Comparison of ENCODE assay signal across 11 mouse cellular contexts in genomic region chr5:119681011-119681832, GRCm38 (mm10). TPM values are rescaled to one million over a fixed set of nuclear protein-coding genes. Genes with fewer than 3 reads are reported as not detected.
DNase-seq lines count a peak whose midpoint lies in the region; ATAC-seq and TF ChIP-seq lines count a peak whose summit lies in the region.
"Had no signal": no experiment of that assay in that cellular context is flagged by ENCODE, and none has a peak within 500 bp of the region (broad histone marks: within the 10 kb centered on the region; RNA-seq: fewer than 3 reads in every experiment).

No protein-coding gene starts in this region.

- no peaks in the 10 kb centered on the region for H3K9me3 ChIP-seq in hindbrain, embryonic 12.5 days (replicated peaks)
- H3K9me3 ChIP-seq in hindbrain, postnatal 0 days (ENCODE audit: low read length), result no peaks in the 10 kb centered on the region
- H3K9me3 ChIP-seq in E14TG2a.4 (ENCODE audit: low read length), result no peaks in the 10 kb centered on the region
- no peaks in the 10 kb centered on the region for H3K9me3 ChIP-seq in limb, embryonic 10.5 days (replicated peaks)
- H3K9me3 ChIP-seq in forebrain, embryonic 16.5 days (ENCODE audit: control insufficient read depth, low read length), result no peaks in the 10 kb centered on the region

- H3K4me2 ChIP-seq in hindbrain, embryonic 12.5 days (replicated peaks), result peak overlapping the region; percentile 34; the same call in 1 of the 2 replicates
- H3K4me2 ChIP-seq in hindbrain, postnatal 0 days (ENCODE audit: low read depth, low read length), result no peak overlapping the region
- no peak overlapping the region for H3K4me2 ChIP-seq in forebrain, embryonic 16.5 days (ENCODE audit: low read length)

- ATAC-seq in hindbrain, embryonic 12.5 days (ENCODE audit: low FRiP score), result no peak
- no peak for ATAC-seq in hindbrain, postnatal 0 days
- ATAC-seq in forebrain, embryonic 16.5 days, result no peak
- ATAC-seq: forebrain, postnatal 0 days had no signal

- no peak for TF ChIP-seq CTCF in hindbrain, postnatal 0 days (IDR thresholded peaks at IDR 0.05; ENCODE audit: low read depth)
- no peak for TF ChIP-seq CTCF in E14TG2a.4 (conservative IDR thresholded peaks at IDR 0.05; ENCODE audit: low read length)

- peaks cover 5% of the 10 kb centered on the region; the same call in 1 of the 2 replicates for H3K4me1 ChIP-seq in hindbrain, embryonic 12.5 days
- no peaks in the 10 kb centered on the region; the same call in 1 of the 2 replicates for H3K4me1 ChIP-seq in hindbrain, postnatal 0 days (ENCODE audit: insufficient read depth, low read length)
- H3K4me1 ChIP-seq in E14TG2a.4 (replicated peaks; ENCODE audit: low read depth, low read length), result peaks cover 78% of the 10 kb centered on the region
- peaks cover 72% of the 10 kb centered on the region for H3K4me1 ChIP-seq in limb, embryonic 10.5 days
- H3K4me1 ChIP-seq in forebrain, embryonic 16.5 days (replicated peaks; ENCODE audit: control insufficient read depth, insufficient read depth, low read length), result 0 out of 2 replicates have a peak, but pooled peaks cover 3% of the 10 kb centered on the region

- intact Hi-C loops in left cerebral cortex, postnatal 25 days (cut with DNase I), result loop anchor here (10.0 kb wide), 1 partner anchor 1506 kb away; no protein-coding TSS in a partner anchor

- no peaks in the 10 kb centered on the region for H3K36me3 ChIP-seq in hindbrain, embryonic 12.5 days
- no peaks in the 10 kb centered on the region for H3K36me3 ChIP-seq in hindbrain, postnatal 0 days (ENCODE audit: insufficient read depth, low read length)
- H3K36me3 ChIP-seq in E14TG2a.4 (ENCODE audit: insufficient read depth, low read length), result peaks cover 51% of the 10 kb centered on the region
- peaks cover 67% of the 10 kb centered on the region for H3K36me3 ChIP-seq in limb, embryonic 10.5 days
- H3K36me3 ChIP-seq in forebrain, embryonic 16.5 days (ENCODE audit: control insufficient read depth, insufficient read depth), result no peaks in the 10 kb centered on the region

- H3K4me3 ChIP-seq in hindbrain, embryonic 12.5 days, result no peak overlapping the region
- no peak overlapping the region; the same call in 1 of the 2 replicates for H3K4me3 ChIP-seq in hindbrain, postnatal 0 days (ENCODE audit: low read length)
- H3K4me3 ChIP-seq in E14TG2a.4 (replicated peaks; ENCODE audit: low read length), result peak overlapping the region; percentile 83
- H3K4me3 ChIP-seq in limb, embryonic 10.5 days, result peak overlapping the region; percentile 51
- H3K4me3 ChIP-seq in forebrain, embryonic 16.5 days (replicated peaks; ENCODE audit: low read length), result no peak overlapping the region

- peak; percentile 43 to 82 for DNase-seq in adrenal gland, adult (ENCODE audit: inconsistent age in 2 of 2, low spot score in 1 of 2)
- DNase-seq in adrenal gland, adult 8-10 months, result no peak
- no peak for DNase-seq in hindbrain, postnatal 0 days (ENCODE audit: low spot score)
- DNase-seq in limb, embryonic 10.5 days (ENCODE audit: low spot score), result peak; percentile 35
- DNase-seq in left cerebral cortex, postnatal 25 days (ENCODE audit: low spot score in 2 of 2), result no peak
- DNase-seq: cerebellum, adult 8-10 months; forebrain, postnatal 0 days; thymus, postnatal 4 days had no signal

- no peak overlapping the region for H3K27ac ChIP-seq in hindbrain, embryonic 12.5 days
- no peak overlapping the region for H3K27ac ChIP-seq in hindbrain, postnatal 0 days
- peak overlapping the region; percentile 81 for H3K27ac ChIP-seq in limb, embryonic 10.5 days
- no peak overlapping the region for H3K27ac ChIP-seq in forebrain, embryonic 16.5 days (ENCODE audit: low read length)

- WGBS in hindbrain, embryonic 12.5 days, result 2% methylated on average over 8 of the region's 8 CpGs
- WGBS in hindbrain, postnatal 0 days, result 7% methylated on average over 8 of the region's 8 CpGs
- WGBS in limb, embryonic 10.5 days, result 15% methylated on average over 8 of the region's 8 CpGs
- WGBS in forebrain, embryonic 16.5 days, result 3% methylated on average over 8 of the region's 8 CpGs

- peaks cover 97% of the 10 kb centered on the region for H3K27me3 ChIP-seq in hindbrain, embryonic 12.5 days
- peaks cover 90% of the 10 kb centered on the region for H3K27me3 ChIP-seq in hindbrain, postnatal 0 days (ENCODE audit: insufficient read depth, low read length)
- peaks cover 55% of the 10 kb centered on the region for H3K27me3 ChIP-seq in E14TG2a.4 (ENCODE audit: insufficient read depth, low read length)
- peaks cover 92% of the 10 kb centered on the region for H3K27me3 ChIP-seq in limb, embryonic 10.5 days (ENCODE audit: low read depth, poor library complexity, severe bottlenecking)
- peaks cover 93% of the 10 kb centered on the region for H3K27me3 ChIP-seq in forebrain, embryonic 16.5 days (replicated peaks; ENCODE audit: control insufficient read depth, insufficient read depth, low read length)

- no peak overlapping the region for H3K9ac ChIP-seq in hindbrain, embryonic 12.5 days
- H3K9ac ChIP-seq in hindbrain, postnatal 0 days (replicated peaks; ENCODE audit: low read length), result no peak overlapping the region
- no peak overlapping the region for H3K9ac ChIP-seq in forebrain, embryonic 16.5 days (replicated peaks; ENCODE audit: low read depth, low read length)
- H3K9ac ChIP-seq: forebrain, postnatal 0 days had no signal

RNA-seq across cellular contexts. Expression of gene Tbx3, which starts 10.8 kb away (rescaled TPM):
- 100 to 1,000 TPM; 299 to 549 (median 400) TPM for total RNA-seq in adrenal gland, adult 8-10 months (2022)
- polyA plus RNA-seq in hindbrain, embryonic 12.5 days (2016; fragmentation: Nextera tagmentation; extraction: Ambion mirVana), result 8.9 and 10.3 TPM in 2 replicates
- total RNA-seq in hindbrain, postnatal 0 days (2014; rRNA removed), result 1.3 and 6.7 TPM in 2 replicates
- polyA plus RNA-seq in hindbrain, postnatal 0 days (2015; fragmentation: Nextera tagmentation; extraction: Ambion mirVana), result 2.4 and 2.9 TPM in 2 replicates
- polyA plus RNA-seq in limb, embryonic 10.5 days (2016; fragmentation: Nextera tagmentation; extraction: Ambion mirVana), result 50.1 and 55.3 TPM in 2 replicates
- total RNA-seq in left cerebral cortex, postnatal 25 days (2021), result 1 to 10 TPM; 2.4 to 3.2 TPM
- polyA plus RNA-seq in forebrain, embryonic 16.5 days (2015; fragmentation: Nextera tagmentation; extraction: Ambion mirVana), result 2.1 and 3.0 TPM in 2 replicates

Comparison
In these comparisons a context has a peak if more than half of its experiments do, and no peak if none do; other contexts are left out.
1. DNase-seq: peak in adrenal gland, adult (2 of 2) and limb, embryonic 10.5 days (single experiment); none in adrenal gland, adult 8-10 months (single experiment), hindbrain, postnatal 0 days (single experiment) and left cerebral cortex, postnatal 25 days (0 of 2).
2. H3K4me3 ChIP-seq: peak in E14TG2a.4 (single experiment) and limb, embryonic 10.5 days (single experiment); none in hindbrain, embryonic 12.5 days (single experiment), hindbrain, postnatal 0 days (single experiment) and forebrain, embryonic 16.5 days (single experiment).